Mouse (Mus musculus): ENCODE measurements around the gene Etv2. TPM values are rescaled to one million over a fixed set of nuclear protein-coding genes. Genes with fewer than 3 reads are reported as not detected.
A peak's percentile ranks its signal among the peaks of the same experiment; 100 is the strongest.

Gene Etv2
- total RNA-seq, 1 experiment from 2014 or later, result not detected

GRCm38 (mm10) chr7:30613529-30614112, 22.0 kb downstream of the Etv2 start:
- DNase-seq, result peak; percentile 83

- DNase-seq, result no peak
These were observed 22.8 kb downstream of the Etv2 start, which contains the start of gene Upk1a for GRCm38 (mm10) chr7:30612654-30613402. Gene Upk1a, minus strand, starts transcription at chr7:30612847.

- no peak for DNase-seq
These were observed 25.6 kb downstream of the Etv2 start for GRCm38 (mm10) chr7:30610043-30610442.

- no peak for DNase-seq
These were observed 27.2 kb downstream of the Etv2 start for GRCm38 (mm10) chr7:30608476-30608875.

- DNase-seq, result peak; percentile 81
These were observed 27.8 kb downstream of the Etv2 start for GRCm38 (mm10) chr7:30607706-30608309.

GRCm38 (mm10) chr7:30604944-30605343, 30.7 kb downstream of the Etv2 start:
- no peak for DNase-seq

- DNase-seq, result no peak
These were observed 31.2 kb downstream of the Etv2 start for GRCm38 (mm10) chr7:30604424-30604823.

GRCm38 (mm10) chr7:30602583-30602982, 33.1 kb downstream of the Etv2 start:
- no peak for DNase-seq

- no peak for DNase-seq
These were observed 35.0 kb downstream of the Etv2 start for GRCm38 (mm10) chr7:30600651-30601050.

- peak; percentile 96 for DNase-seq
These were observed 35.7 kb downstream of the Etv2 start for GRCm38 (mm10) chr7:30599933-30600353.

GRCm38 (mm10) chr7:30598786-30599185, 36.9 kb downstream of the Etv2 start, which contains the start of gene Zbtb32:
Gene Zbtb32, minus strand, starts transcription at chr7:30598909.
- no peak for DNase-seq

- no peak for DNase-seq
These were observed 38.8 kb downstream of the Etv2 start for GRCm38 (mm10) chr7:30596811-30597210.

GRCm38 (mm10) chr7:30596093-30596492, 39.6 kb downstream of the Etv2 start:
- no peak for DNase-seq

GRCm38 (mm10) chr7:30594510-30595024, 41.1 kb downstream of the Etv2 start:
- DNase-seq, result no peak

GRCm38 (mm10) chr7:30593579-30594509, 41.8 kb downstream of the Etv2 start:
- no peak for DNase-seq

- DNase-seq, result no peak
These were observed 42.8 kb downstream of the Etv2 start for GRCm38 (mm10) chr7:30592772-30593423.

- DNase-seq, result no peak
These were observed 44.1 kb downstream of the Etv2 start for GRCm38 (mm10) chr7:30591605-30591951.

GRCm38 (mm10) chr7:30590927-30591604, 44.6 kb downstream of the Etv2 start:
- DNase-seq, result no peak

GRCm38 (mm10) chr7:30589435-30590301, 46.0 kb downstream of the Etv2 start:
- DNase-seq, result peak; percentile 90
